Mouse (Mus musculus) monocyte, adult 5-6 weeks (primary cell): ENCODE measurements around the gene Ergic3. TPM values are rescaled to one million over a fixed set of nuclear protein-coding genes. Genes with fewer than 3 reads are reported as not detected.
A peak's percentile ranks its signal among the peaks of the same experiment; 100 is the strongest.

Experiments
- ATAC-seq: fragments of 153-309, 156-312 bp; replicated peaks from 2 replicates; pipeline ENCODE4 v1.8.0; 2017; ENCODE audit warnings: mild to moderate bottlenecking; ENCODE audit not compliant: low TSS enrichment, insufficient number of reproducible peaks, severe bottlenecking, poor library complexity, low FRiP score
- total RNA-seq: library from RNA; stranded (forward); fragments of 200-1000, 200-491, 200-594 nt; gene quantifications from 3 replicates; pipeline ENCODE4 v1.2.3, GENCODE M21; 2017

Gene Ergic3
- total RNA-seq, 1 experiment from 2014 or later, result 66.2 TPM

DNA sequence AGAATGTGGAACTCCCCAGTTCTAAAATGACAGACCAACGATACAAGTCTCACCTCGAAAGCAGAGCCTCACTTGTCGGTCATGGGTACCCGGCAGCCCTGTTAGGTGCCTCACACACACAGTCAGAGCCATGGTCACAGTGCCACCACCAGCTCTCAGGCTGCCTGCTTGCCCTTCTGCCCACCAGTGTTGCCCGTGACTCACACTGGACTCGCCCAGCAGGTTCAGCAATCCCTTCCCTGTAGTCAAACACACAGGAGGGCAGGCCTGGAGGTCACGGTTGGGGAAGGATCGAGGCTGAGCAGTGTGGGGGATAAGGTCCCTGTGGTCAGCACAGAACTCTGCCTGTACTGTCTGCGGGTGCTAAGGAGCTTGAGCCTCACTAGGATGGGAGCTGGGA, 45.0 kb downstream of the Ergic3 start, which contains the start of gene Fer1l4:
Gene Fer1l4, minus strand, starts transcription at position 132 of the 400 bp plus-strand sequence.
- 0 out of 2 replicates have a peak, but pooled peaks have one; percentile 13 for ATAC-seq

DNA sequence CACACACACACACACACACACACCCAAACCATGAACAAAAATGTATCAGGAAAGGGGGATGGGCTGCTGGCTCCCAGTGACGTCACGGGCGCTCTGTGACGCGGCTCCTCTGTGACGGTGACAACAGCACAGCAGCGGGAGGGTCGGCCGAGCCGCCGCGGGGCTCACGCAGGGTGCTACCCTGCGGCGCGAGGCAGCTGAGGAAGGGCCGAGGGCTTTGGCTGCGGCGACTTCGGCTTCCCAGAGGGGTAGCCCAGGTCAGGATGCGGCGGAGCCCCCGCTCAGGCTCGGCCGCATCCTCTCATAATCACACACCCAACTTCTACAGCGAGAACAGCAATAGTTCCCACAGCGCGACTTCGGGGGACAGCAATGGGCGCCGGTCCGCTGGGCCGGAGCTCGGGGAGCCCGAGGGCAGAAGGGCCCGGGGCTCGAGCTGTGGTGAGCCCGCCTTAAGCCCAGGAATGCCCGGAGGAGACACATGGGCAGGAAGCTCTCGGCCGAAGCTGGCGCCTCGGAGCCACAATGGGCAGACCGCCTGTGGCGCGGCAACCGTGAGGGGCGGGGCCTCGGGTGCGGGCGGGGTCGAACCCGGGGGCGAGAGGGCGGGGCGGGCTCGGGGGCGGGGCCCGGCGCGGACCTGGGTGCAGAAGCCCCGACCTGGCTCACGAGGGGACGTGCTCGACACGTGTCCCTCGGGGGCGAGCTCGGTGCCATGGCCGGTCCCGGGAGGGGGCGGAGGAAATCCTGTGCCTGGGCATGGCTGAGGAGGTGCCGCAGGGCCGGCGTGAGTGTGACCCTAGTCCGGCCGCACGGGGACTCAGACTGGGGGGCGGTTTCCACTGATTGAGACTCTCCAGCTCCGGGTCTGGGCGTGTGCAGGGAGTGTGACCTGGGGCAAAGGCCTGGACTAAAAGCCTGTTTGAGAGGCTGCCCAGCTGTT, 57.5 kb downstream of the Ergic3 start, which contains the start of gene Spag4:
Gene Spag4, plus strand, starts transcription at position 77 of the 943 bp plus-strand sequence.
- ATAC-seq, result 0 out of 2 replicates have a peak, but pooled peaks have one; percentile 34

DNA sequence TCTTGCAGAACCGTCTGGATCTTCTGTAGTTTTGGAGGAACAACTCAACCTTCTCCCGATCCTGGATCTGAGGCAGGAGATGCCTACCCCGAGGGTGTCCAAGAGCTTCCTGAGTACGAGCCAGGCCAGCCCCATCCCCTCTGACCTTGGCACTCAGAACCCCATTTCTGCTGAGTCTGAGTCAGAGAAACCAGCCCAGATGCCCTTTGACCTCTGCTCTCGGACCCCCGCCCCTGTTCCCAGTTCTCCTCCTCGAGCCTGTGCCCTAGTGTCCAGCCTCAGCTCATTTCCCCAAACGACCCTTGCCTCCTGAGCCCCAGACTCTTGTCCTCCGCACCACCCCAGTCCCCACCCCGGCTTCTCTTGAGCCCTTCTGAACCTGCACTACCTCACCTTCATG, 58.3 kb downstream of the Ergic3 start:
- no peak; the same call in 1 of the 2 replicates for ATAC-seq

Other genes with a start within 250 kb of the Ergic3 start
- gene Mmp24, start 232.7 kb upstream of the Ergic3 start, total RNA-seq, result 0.10 TPM in 1 of 3 replicates, not detected in the others
- 8.5 to 10.6 TPM (median 9.7 TPM) in 3 replicates for gene BC029722, start 188.6 kb upstream of the Ergic3 start, total RNA-seq
- 38.9 to 84.9 TPM (median 83.4 TPM) in 3 replicates for gene Eif6, start 181.1 kb upstream of the Ergic3 start, total RNA-seq
- gene Fam83c, start 173.2 kb upstream of the Ergic3 start, total RNA-seq, result not detected in 3 replicates
- gene Uqcc1, start 77.7 kb upstream of the Ergic3 start, total RNA-seq, result 33.3 to 43.3 TPM (median 37.7 TPM) in 3 replicates
- not detected in 3 replicates for gene Gm15557, start 67.3 kb upstream of the Ergic3 start, total RNA-seq
- gene Gdf5, start 62.7 kb upstream of the Ergic3 start, total RNA-seq, result not detected in 3 replicates
- 67.3 to 170 TPM (median 77.6 TPM) in 3 replicates for gene Cep250, start 51.6 kb upstream of the Ergic3 start, total RNA-seq
- gene 6430550D23Rik, start 68 bp upstream of the Ergic3 start, total RNA-seq, result 0.87 to 1.8 TPM in 2 of 3 replicates, not detected in the other
- not detected in 3 replicates for gene Fer1l4, start 44.9 kb downstream of the Ergic3 start, total RNA-seq
- 0.29 to 2.2 TPM (median 1.9 TPM) in 3 replicates for gene Spag4, start 57.1 kb downstream of the Ergic3 start, total RNA-seq
- 33.8 to 71.0 TPM (median 55.8 TPM) in 3 replicates for gene Cpne1, start 103.9 kb downstream of the Ergic3 start, total RNA-seq
- gene Rbm12, start 103.9 kb downstream of the Ergic3 start, total RNA-seq, result 11.0 to 22.7 TPM (median 13.0 TPM) in 3 replicates
- 22.3 to 33.9 TPM (median 24.9 TPM) in 3 replicates for gene Gm28036, start 119.0 kb downstream of the Ergic3 start, total RNA-seq
- 9.1 to 25.0 TPM (median 10.2 TPM) in 3 replicates for gene Romo1, start 136.0 kb downstream of the Ergic3 start, total RNA-seq
- 28.1 to 50.8 TPM (median 31.0 TPM) in 3 replicates for gene Nfs1, start 136.1 kb downstream of the Ergic3 start, total RNA-seq
- 1,407 to 1,708 TPM (median 1,696 TPM) in 3 replicates for gene Rbm39, start 172.2 kb downstream of the Ergic3 start, total RNA-seq
- 25.7 to 71.4 TPM (median 66.4 TPM) in 3 replicates for gene Phf20, start 188.4 kb downstream of the Ergic3 start, total RNA-seq